Comparison of ENCODE assay signal across 35 mouse cellular contexts in the genomic region with DNA sequence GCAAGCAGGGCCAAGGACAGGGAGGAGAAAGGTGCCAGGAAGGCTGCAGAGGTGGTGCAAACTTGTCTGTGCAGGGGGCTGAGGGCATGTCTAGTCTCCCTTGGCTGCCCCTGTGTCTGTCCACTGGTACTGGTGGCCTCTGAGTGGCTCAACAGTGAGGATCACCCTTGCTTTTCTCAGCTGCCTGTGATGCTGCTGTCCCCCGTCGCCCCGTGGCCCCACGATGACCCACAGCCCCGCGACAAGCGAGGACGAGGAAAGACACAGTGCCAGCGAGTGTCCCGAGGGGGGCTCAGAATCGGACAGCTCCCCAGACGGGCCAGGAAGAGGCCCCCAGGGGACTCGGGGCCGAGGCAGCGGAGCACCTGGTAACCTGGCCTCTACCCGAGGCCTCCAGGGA. TPM values are rescaled to one million over a fixed set of nuclear protein-coding genes. Genes with fewer than 3 reads are reported as not detected.
DNase-seq lines count a peak whose midpoint lies in the region; ATAC-seq lines count a peak whose summit lies in the region.
"Had no signal": no experiment of that assay in that cellular context is flagged by ENCODE, and none has a peak within 500 bp of the region (broad histone marks: within the 10 kb centered on the region; RNA-seq: fewer than 3 reads in every experiment).

No protein-coding gene starts in this region.

- peak; percentile 50 for DNase-seq in cerebellum, adult 11-12 months
- no peak for DNase-seq in cerebellum, adult 9-11 months
- DNase-seq in hindbrain, embryonic 10.5 days (ENCODE audit: low spot score), result no peak
- DNase-seq in left cerebral cortex, postnatal 25 days (ENCODE audit: low spot score in 2 of 2), result peak; percentile 4 to 6
- DNase-seq in left cerebral cortex, postnatal 4 days, result no peak
- no peak for DNase-seq in midbrain, embryonic 11.5 days (ENCODE audit: low spot score, missing footprints)
- DNase-seq: adrenal gland, adult 2 months; adrenal gland, postnatal 36 days; gastrocnemius, postnatal 14 days; heart, postnatal 36 days; kidney, adult 8-10 months; thymus, adult 18-20 months; thymus, postnatal 25 days had no signal

- peaks cover 32% of the 10 kb centered on the region for H3K36me3 ChIP-seq in hindbrain, embryonic 15.5 days
- H3K36me3 ChIP-seq in hindbrain, embryonic 10.5 days, result 0 out of 2 replicates have a peak, but pooled peaks cover 12% of the 10 kb centered on the region
- peaks cover 22% of the 10 kb centered on the region for H3K36me3 ChIP-seq in midbrain, embryonic 16.5 days (ENCODE audit: control insufficient read depth, insufficient read depth, low read length)
- 0 out of 2 replicates have a peak, but pooled peaks cover 2% of the 10 kb centered on the region for H3K36me3 ChIP-seq in midbrain, embryonic 11.5 days (ENCODE audit: control insufficient read depth, insufficient read depth, low read length)
- H3K36me3 ChIP-seq: heart, embryonic 10.5 days; heart, embryonic 15.5 days; limb, embryonic 12.5 days; lung, embryonic 15.5 days had no signal

- H3K27ac ChIP-seq in hindbrain, embryonic 15.5 days (replicated peaks), result no peak overlapping the region
- H3K27ac ChIP-seq in hindbrain, embryonic 10.5 days, result no peak overlapping the region
- no peak overlapping the region for H3K27ac ChIP-seq in midbrain, embryonic 16.5 days (ENCODE audit: low read length)
- no peak overlapping the region for H3K27ac ChIP-seq in midbrain, embryonic 11.5 days (ENCODE audit: low read depth, low read length)
- H3K27ac ChIP-seq: heart, embryonic 10.5 days; heart, embryonic 15.5 days; limb, embryonic 12.5 days; lung, embryonic 15.5 days had no signal

- peak overlapping the region; percentile 93; the same call in 1 of the 2 replicates for H3K4me2 ChIP-seq in hindbrain, embryonic 15.5 days
- peak overlapping the region; percentile 91; the same call in 1 of the 2 replicates for H3K4me2 ChIP-seq in midbrain, embryonic 16.5 days (ENCODE audit: low read length)
- H3K4me2 ChIP-seq in midbrain, embryonic 11.5 days, result no peak overlapping the region
- H3K4me2 ChIP-seq: heart, embryonic 15.5 days; liver, embryonic 11.5 days; lung, embryonic 15.5 days had no signal

- no peak overlapping the region for H3K9ac ChIP-seq in hindbrain, embryonic 15.5 days
- no peak overlapping the region for H3K9ac ChIP-seq in midbrain, embryonic 16.5 days (ENCODE audit: low read depth, low read length)
- H3K9ac ChIP-seq in midbrain, embryonic 11.5 days (ENCODE audit: low read length), result no peak overlapping the region
- H3K9ac ChIP-seq: heart, embryonic 15.5 days; limb, embryonic 12.5 days; lung, embryonic 15.5 days had no signal

- intact Hi-C loops in left cerebral cortex, postnatal 25 days (cut with DNase I), result loop anchor here (5.0 kb wide), 1 partner anchor 40 kb away; no protein-coding TSS in a partner anchor
- intact Hi-C loops in left cerebral cortex, postnatal 4 days (cut with DNase I), result loop anchor here (10.0 kb wide), 1 partner anchor 48 kb away; a partner anchor contains a TSS

- no peak for ATAC-seq in hindbrain, embryonic 15.5 days (ENCODE audit: low FRiP score, low read depth)
- ATAC-seq in midbrain, embryonic 16.5 days, result no peak
- ATAC-seq in midbrain, embryonic 11.5 days (ENCODE audit: low FRiP score), result no peak
- ATAC-seq: activated CD4-positive, CD25-positive, alpha-beta regulatory T cell, adult 4 months; forebrain, embryonic 13.5 days; intestine, embryonic 16.5 days had no signal

- 68% methylated on average over 16 of the region's 16 CpGs for WGBS in hindbrain, embryonic 15.5 days
- 66% methylated on average over 16 of the region's 16 CpGs for WGBS in hindbrain, embryonic 10.5 days
- 69% methylated on average over 16 of the region's 16 CpGs for WGBS in midbrain, embryonic 16.5 days
- WGBS in midbrain, embryonic 11.5 days, result 64% methylated on average over 16 of the region's 16 CpGs

- H3K4me1 ChIP-seq in hindbrain, embryonic 15.5 days (replicated peaks), result peaks cover 23% of the 10 kb centered on the region
- peaks cover 32% of the 10 kb centered on the region for H3K4me1 ChIP-seq in hindbrain, embryonic 10.5 days (replicated peaks)
- peaks cover 12% of the 10 kb centered on the region for H3K4me1 ChIP-seq in midbrain, embryonic 16.5 days (ENCODE audit: control insufficient read depth, insufficient read depth, low read length)
- H3K4me1 ChIP-seq in midbrain, embryonic 11.5 days (ENCODE audit: control insufficient read depth, insufficient read depth, low read length), result peaks cover 16% of the 10 kb centered on the region

- no peaks in the 10 kb centered on the region for H3K9me3 ChIP-seq in hindbrain, embryonic 15.5 days
- no peaks in the 10 kb centered on the region for H3K9me3 ChIP-seq in hindbrain, embryonic 10.5 days
- H3K9me3 ChIP-seq in midbrain, embryonic 16.5 days (replicated peaks; ENCODE audit: control insufficient read depth, low read length, poor library complexity, severe bottlenecking), result no peaks in the 10 kb centered on the region
- H3K9me3 ChIP-seq in midbrain, embryonic 11.5 days (ENCODE audit: control insufficient read depth, low read length), result no peaks in the 10 kb centered on the region
- H3K9me3 ChIP-seq: forebrain, embryonic 13.5 days; heart, embryonic 10.5 days; heart, embryonic 15.5 days; limb, embryonic 12.5 days; lung, embryonic 15.5 days had no signal

- no peaks in the 10 kb centered on the region for H3K27me3 ChIP-seq in hindbrain, embryonic 15.5 days
- peaks cover 73% of the 10 kb centered on the region for H3K27me3 ChIP-seq in hindbrain, embryonic 10.5 days (ENCODE audit: insufficient read depth, poor library complexity, severe bottlenecking)
- no peaks in the 10 kb centered on the region for H3K27me3 ChIP-seq in midbrain, embryonic 16.5 days (ENCODE audit: control insufficient read depth, insufficient read depth, low read depth, low read length)
- H3K27me3 ChIP-seq in midbrain, embryonic 11.5 days (ENCODE audit: control insufficient read depth, insufficient read depth, low read length), result peaks cover 8% of the 10 kb centered on the region
- H3K27me3 ChIP-seq: forebrain, embryonic 13.5 days had no signal

- H3K4me3 ChIP-seq in hindbrain, embryonic 15.5 days, result peak overlapping the region; percentile 73; the same call in 1 of the 2 replicates
- H3K4me3 ChIP-seq in hindbrain, embryonic 10.5 days, result no peak overlapping the region
- no peak overlapping the region for H3K4me3 ChIP-seq in midbrain, embryonic 16.5 days (ENCODE audit: low read depth, low read length)
- no peak overlapping the region for H3K4me3 ChIP-seq in midbrain, embryonic 11.5 days (ENCODE audit: low read depth, low read length)
- H3K4me3 ChIP-seq: erythroblast, embryonic 14.5 days; heart, embryonic 10.5 days; heart, embryonic 15.5 days; limb, embryonic 12.5 days; lung, embryonic 15.5 days had no signal

RNA-seq across cellular contexts. Expression of a gene that starts 2.4 kb away (rescaled TPM):
- polyA plus RNA-seq in hindbrain, embryonic 15.5 days (2015; fragmentation: Nextera tagmentation; extraction: Ambion mirVana), result 38.7 and 42.3 TPM in 2 replicates
- polyA plus RNA-seq in hindbrain, embryonic 10.5 days (2016; fragmentation: Nextera tagmentation; extraction: Ambion mirVana), result 1.2 and 4.6 TPM in 2 replicates
- total RNA-seq in left cerebral cortex, postnatal 25 days (2021), result 100 to 1,000 TPM; 571 to 587 TPM
- total RNA-seq in left cerebral cortex, postnatal 4 days (2021), result 100 to 1,000 TPM; 299 to 336 TPM
- 35.6 and 36.8 TPM in 2 replicates for polyA plus RNA-seq in midbrain, embryonic 16.5 days (2015; fragmentation: Nextera tagmentation; extraction: Ambion mirVana)
- 3.4 TPM in 2 replicates for polyA plus RNA-seq in midbrain, embryonic 11.5 days (2014; fragmentation: Nextera tagmentation; extraction: Ambion mirVana)
- total RNA-seq: common myeloid progenitor, adult 5-6 weeks; granulocyte monocyte progenitor cell, adult 5-6 weeks had no signal
- polyA plus RNA-seq: activated CD4-positive, CD25-positive, alpha-beta regulatory T cell, adult 4 months had no signal

RNA-seq across cellular contexts. Expression of a gene that starts 5.8 kb away (rescaled TPM):
- polyA plus RNA-seq in hindbrain, embryonic 15.5 days (2015; fragmentation: Nextera tagmentation; extraction: Ambion mirVana), result 3.0 and 3.4 TPM in 2 replicates
- 1.8 and 2.1 TPM in 2 replicates for polyA plus RNA-seq in hindbrain, embryonic 10.5 days (2016; fragmentation: Nextera tagmentation; extraction: Ambion mirVana)
- 1 to 10 TPM; 3.5 to 3.9 TPM for total RNA-seq in left cerebral cortex, postnatal 25 days (2021)
- total RNA-seq in left cerebral cortex, postnatal 4 days (2021), result 1 to 10 TPM; 2.5 to 2.8 TPM
- 4.0 and 4.2 TPM in 2 replicates for polyA plus RNA-seq in midbrain, embryonic 16.5 days (2015; fragmentation: Nextera tagmentation; extraction: Ambion mirVana)
- polyA plus RNA-seq in midbrain, embryonic 11.5 days (2014; fragmentation: Nextera tagmentation; extraction: Ambion mirVana), result 2.2 and 3.4 TPM in 2 replicates

RNA-seq across cellular contexts. Expression of a gene that starts 51.2 kb away (rescaled TPM):
- polyA plus RNA-seq in hindbrain, embryonic 15.5 days (2015; fragmentation: Nextera tagmentation; extraction: Ambion mirVana), result 1.2 TPM in 1 of 2 replicates, not detected in the other
- not detected in 2 replicates for polyA plus RNA-seq in hindbrain, embryonic 10.5 days (2016; fragmentation: Nextera tagmentation; extraction: Ambion mirVana)
- not detected for total RNA-seq in left cerebral cortex, postnatal 25 days (2021)
- total RNA-seq in left cerebral cortex, postnatal 4 days (2021), result not detected
- polyA plus RNA-seq in midbrain, embryonic 16.5 days (2015; fragmentation: Nextera tagmentation; extraction: Ambion mirVana), result not detected in 2 replicates
- not detected in 2 replicates for polyA plus RNA-seq in midbrain, embryonic 11.5 days (2014; fragmentation: Nextera tagmentation; extraction: Ambion mirVana)
- total RNA-seq: adrenal gland, adult 2 months; adrenal gland, postnatal 36 days; CH12.LX; common myeloid progenitor, adult 5-6 weeks; gastrocnemius, postnatal 14 days; granulocyte monocyte progenitor cell, adult 5-6 weeks; heart, postnatal 36 days; layer of hippocampus, postnatal 14 days; left cerebral cortex, adult 8-10 months; megakaryocyte progenitor cell, adult 5-6 weeks; neutrophil, adult 5-6 weeks had no signal
- polyA plus RNA-seq: activated CD4-positive, CD25-positive, alpha-beta regulatory T cell, adult 4 months; adrenal gland, adult 2 months; C2C12; embryonic facial prominence, embryonic 14.5 days; erythroblast, embryonic 14.5 days; forebrain, embryonic 13.5 days; heart, embryonic 10.5 days; heart, embryonic 15.5 days; intestine, embryonic 16.5 days; limb, embryonic 12.5 days; liver, embryonic 11.5 days; liver, embryonic 16.5 days; lung, embryonic 15.5 days; stomach, embryonic 16.5 days had no signal

RNA-seq across cellular contexts. Expression of a gene that starts 55.3 kb away (rescaled TPM):
- polyA plus RNA-seq in hindbrain, embryonic 15.5 days (2015; fragmentation: Nextera tagmentation; extraction: Ambion mirVana), result not detected in 2 replicates
- 0.09 and 0.12 TPM in 2 replicates for polyA plus RNA-seq in hindbrain, embryonic 10.5 days (2016; fragmentation: Nextera tagmentation; extraction: Ambion mirVana)
- total RNA-seq in left cerebral cortex, postnatal 25 days (2021), result not detected
- total RNA-seq in left cerebral cortex, postnatal 4 days (2021), result not detected
- 0.14 TPM in 1 of 2 replicates, not detected in the other for polyA plus RNA-seq in midbrain, embryonic 16.5 days (2015; fragmentation: Nextera tagmentation; extraction: Ambion mirVana)
- polyA plus RNA-seq in midbrain, embryonic 11.5 days (2014; fragmentation: Nextera tagmentation; extraction: Ambion mirVana), result not detected in 2 replicates
- total RNA-seq: adrenal gland, adult 2 months; adrenal gland, postnatal 36 days; CH12.LX; common myeloid progenitor, adult 5-6 weeks; gastrocnemius, postnatal 14 days; granulocyte monocyte progenitor cell, adult 5-6 weeks; heart, postnatal 36 days; layer of hippocampus, postnatal 14 days; neutrophil, adult 5-6 weeks had no signal
- polyA plus RNA-seq: activated CD4-positive, CD25-positive, alpha-beta regulatory T cell, adult 4 months; adrenal gland, adult 2 months; C2C12; erythroblast, embryonic 14.5 days; heart, embryonic 10.5 days; heart, embryonic 15.5 days; intestine, embryonic 16.5 days; limb, embryonic 12.5 days; liver, embryonic 11.5 days; liver, embryonic 16.5 days; lung, embryonic 15.5 days had no signal

Comparison
In these comparisons a context has a peak if more than half of its experiments do, and no peak if none do; other contexts are left out.
1. DNase-seq: peak in cerebellum, adult 11-12 months (single experiment) and left cerebral cortex, postnatal 25 days (2 of 2); none in cerebellum, adult 9-11 months (single experiment), hindbrain, embryonic 10.5 days (single experiment), left cerebral cortex, postnatal 4 days (single experiment) and midbrain, embryonic 11.5 days (single experiment).